Mouse (Mus musculus) Patski (cell line): ENCODE measurements around the gene Arf3. TPM values are rescaled to one million over a fixed set of nuclear protein-coding genes. Genes with fewer than 3 reads are reported as not detected.

ENCODE experiments used
- ATAC-seq: fragments of 100-300 bp; one replicate; pipeline ENCODE4 v1.8.0; 2021
- CTCF ChIA-PET: fragments of 350-600 bp; sonication (Branson Sonifier 250); formaldehyde crosslinking; loops from one replicate; lab custom pipeline; 2022; ENCODE audit warnings: inconsistent platforms; lab: Charles Lee
- POLR2A ChIA-PET: fragments of 350-600 bp; sonication (Branson Sonifier 250); formaldehyde crosslinking; loops from one replicate; lab custom pipeline; 2022; ENCODE audit warnings: antibody characterized with exemption, inconsistent platforms; lab: Charles Lee
- DNase-seq: peaks from one replicate; pipeline ENCODE4 v3.0.0-alpha.2; 2011; ENCODE audit warnings: low read depth, low spot score
- H3K27me3 ChIP-seq: fragments of 371-371 bp; one replicate; pipeline ENCODE4 v1.5.1; 2021
- CTCF ChIP-seq: fragments of 100-300 bp; IDR thresholded peaks from one replicate; pipeline ENCODE4 v1.5.1; 2021
- in situ Hi-C: fragments of 300-500 bp; cut with MboI; formaldehyde crosslinking; loops from 3 replicates; pipeline ENCODE4 v1.11.1; 2018; ENCODE audit warnings: low pct_unique_long_range_greater_than_20kb, mixed read lengths
- polyA plus RNA-seq: library from polyadenylated mRNA; unstranded; gene quantifications from one replicate; pipeline ENCODE4 v1.2.3, GENCODE M21; 2021

Gene Arf3
- polyA plus RNA-seq, 1 experiment from 2014 or later: 136 TPM

DNA sequence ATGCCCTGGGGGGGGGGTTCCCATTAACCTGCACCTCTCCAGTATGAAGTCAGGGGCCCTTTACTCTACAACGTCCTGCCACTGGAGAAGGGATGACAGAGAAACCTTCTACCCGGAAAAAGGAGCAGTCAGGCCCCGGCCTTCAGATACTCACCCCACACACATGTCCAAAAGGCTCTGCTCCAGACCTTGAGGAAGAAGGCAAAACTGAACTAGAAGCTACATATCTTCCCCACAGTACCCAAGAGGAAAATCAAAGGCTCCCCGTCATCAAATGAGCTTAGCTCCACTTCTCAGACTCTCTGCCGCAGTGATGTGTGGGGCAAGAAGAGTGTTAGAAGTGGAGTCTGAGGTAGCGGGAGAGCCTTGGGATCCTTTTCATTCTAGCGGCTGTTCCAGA, 36.3 kb downstream of the Arf3 start:
- TF ChIP-seq CTCF: no peak
- ATAC-seq (no peak), DNase-seq (no peak)
- ChIA-PET POLR2A (no interaction called here), CTCF (interaction anchor here (1.4 kb wide), 1 partner anchor 12 kb away, joined by 4 read pairs; no protein-coding TSS in a partner anchor)
- in situ Hi-C loops: no loop called here
- H3K27me3 ChIP-seq: no peaks in the 10 kb centered on the region

DNA sequence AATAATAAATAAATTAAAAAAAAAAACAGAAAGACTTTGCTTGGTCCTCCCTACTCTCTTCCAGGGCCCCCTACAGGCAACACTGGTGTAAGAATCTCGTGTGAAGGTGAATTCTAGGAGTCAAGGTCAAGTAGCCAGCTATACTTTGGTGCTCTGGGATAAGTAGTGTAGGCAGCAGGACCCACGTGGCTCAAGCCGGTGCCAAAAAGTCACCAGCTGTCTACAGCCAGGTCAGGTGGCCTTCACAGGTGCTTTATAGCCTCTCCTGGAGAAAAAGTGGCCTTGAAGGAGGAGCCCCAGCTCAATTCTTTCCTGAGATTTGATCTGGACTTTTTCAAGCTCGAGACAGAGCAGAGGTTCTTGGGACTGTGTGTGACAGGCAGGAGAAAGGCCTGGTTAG, 36.9 kb downstream of the Arf3 start:
- no peak for TF ChIP-seq CTCF
- in situ Hi-C loops: no loop called here
- H3K27me3 ChIP-seq: no peaks in the 10 kb centered on the region
- POLR2A ChIA-PET: no interaction called here
- no peak for DNase-seq
- ATAC-seq: no peak
- CTCF ChIA-PET: no interaction called here

DNA sequence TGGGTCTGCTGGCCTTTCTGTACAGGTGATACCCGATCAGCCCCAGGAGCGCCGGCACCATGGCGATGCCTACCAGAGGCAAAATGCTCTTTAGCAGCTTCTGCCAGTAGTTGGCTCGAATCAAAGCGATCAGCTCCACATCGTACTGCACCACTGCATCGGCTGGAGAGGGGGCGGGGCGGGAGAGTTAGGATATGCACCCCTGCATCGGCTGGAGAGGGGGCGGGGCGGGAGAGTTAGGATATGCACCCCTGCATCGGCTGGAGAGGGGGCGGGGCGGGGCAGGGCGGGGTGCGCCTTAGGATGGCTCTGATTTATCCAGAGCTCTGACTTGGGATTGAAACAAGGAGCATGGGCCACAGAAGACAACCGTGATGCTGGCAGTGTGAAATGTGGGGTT, 38.6 kb downstream of the Arf3 start:
- no peaks in the 10 kb centered on the region for H3K27me3 ChIP-seq
- CTCF ChIA-PET: interaction anchor here (1.0 to 1.6 kb wide), 2 partner anchors 9 to 11 kb away, joined by 3 to 4 read pairs; no protein-coding TSS in a partner anchor
- ATAC-seq: no peak
- DNase-seq: no peak
- POLR2A ChIA-PET: interaction anchor here (1.2 kb wide), 1 partner anchor 9 kb away, joined by 4 read pairs; no protein-coding TSS in a partner anchor
- in situ Hi-C loops: no loop called here
- no peak for TF ChIP-seq CTCF

DNA sequence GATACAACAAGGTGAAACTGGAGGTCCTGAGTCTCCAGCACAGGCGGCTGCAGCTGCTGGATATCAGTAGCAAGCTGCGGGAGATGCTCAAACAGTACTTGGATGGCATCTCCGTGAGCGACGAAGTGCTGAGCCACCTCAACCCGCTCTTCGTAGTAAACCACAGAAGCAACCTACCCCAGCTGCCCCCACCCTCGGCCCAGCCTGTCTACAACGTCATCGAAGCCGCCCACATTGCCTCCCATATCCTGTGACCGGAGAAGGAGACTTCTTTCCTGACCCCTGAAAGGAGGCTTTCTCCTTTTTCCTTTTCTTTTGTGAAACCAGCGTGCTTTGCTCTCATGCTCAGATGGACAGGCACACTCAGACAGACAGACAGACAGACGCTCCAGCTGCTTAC, 40.2 kb downstream of the Arf3 start:
- H3K27me3 ChIP-seq: no peaks in the 10 kb centered on the region
- ATAC-seq: no peak
- in situ Hi-C loops: no loop called here
- ChIA-PET CTCF (interaction anchor here (1.7 kb wide), 1 partner anchor 11 kb away, joined by 6 read pairs; no protein-coding TSS in a partner anchor), POLR2A (interaction anchor here (0.6 kb wide), 2 partner anchors 8 to 41 kb away, joined by 3 read pairs; no protein-coding TSS in a partner anchor)
- no peak for DNase-seq
- TF ChIP-seq CTCF: no peak

DNA sequence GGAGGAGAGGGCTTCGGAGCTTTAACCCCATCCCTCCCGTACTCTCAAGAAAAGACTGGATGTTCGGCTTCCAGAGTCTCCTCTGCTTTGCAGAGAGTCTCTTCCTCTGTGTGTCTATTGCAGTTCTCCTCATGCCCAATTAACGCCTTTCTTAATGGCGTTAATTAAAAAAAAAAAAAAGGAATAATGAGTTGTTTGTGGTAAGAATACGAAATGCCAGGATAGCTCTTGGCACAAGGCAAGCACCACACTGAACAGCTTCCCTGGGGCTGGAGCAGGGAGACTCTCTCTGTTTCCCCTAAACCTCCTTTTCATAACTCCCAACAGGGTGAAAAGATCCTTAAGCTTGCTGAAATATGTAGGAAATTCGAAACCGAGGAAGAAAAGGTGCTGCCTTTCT, 40.8 kb downstream of the Arf3 start:
- CTCF ChIA-PET: interaction anchor here (1.7 kb wide), 1 partner anchor 11 kb away, joined by 6 read pairs; no protein-coding TSS in a partner anchor
- no peak for ATAC-seq
- POLR2A ChIA-PET: interaction anchor here (0.6 to 1.0 kb wide), 3 partner anchors 8 to 42 kb away, joined by 3 read pairs; no protein-coding TSS in a partner anchor
- no peaks in the 10 kb centered on the region for H3K27me3 ChIP-seq
- DNase-seq: no peak
- in situ Hi-C loops: no loop called here
- no peak for TF ChIP-seq CTCF

DNA sequence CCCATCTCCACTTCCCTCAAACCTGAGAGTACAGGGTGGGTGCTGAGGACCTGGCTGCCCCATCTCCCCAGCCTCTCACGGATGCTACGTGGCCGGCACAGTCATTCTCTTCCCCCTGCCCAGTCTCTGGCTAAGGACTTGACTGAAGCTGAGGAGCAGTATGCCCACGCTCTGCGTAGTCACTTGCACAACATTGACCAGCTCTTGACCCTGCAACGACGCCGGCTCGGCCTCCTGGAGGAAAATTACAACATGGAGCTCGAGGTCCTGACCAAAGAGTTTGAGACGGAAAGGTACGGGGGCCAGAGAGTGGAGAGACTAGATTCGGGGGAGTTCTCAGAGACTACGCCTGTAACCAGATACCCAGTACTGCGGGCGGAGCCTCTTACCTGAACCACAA, 45.7 kb downstream of the Arf3 start:
- in situ Hi-C loops: no loop called here
- ChIA-PET POLR2A (no interaction called here), CTCF (no interaction called here)
- no peak for TF ChIP-seq CTCF
- ATAC-seq (no peak), DNase-seq (no peak)
- no peaks in the 10 kb centered on the region for H3K27me3 ChIP-seq

DNA sequence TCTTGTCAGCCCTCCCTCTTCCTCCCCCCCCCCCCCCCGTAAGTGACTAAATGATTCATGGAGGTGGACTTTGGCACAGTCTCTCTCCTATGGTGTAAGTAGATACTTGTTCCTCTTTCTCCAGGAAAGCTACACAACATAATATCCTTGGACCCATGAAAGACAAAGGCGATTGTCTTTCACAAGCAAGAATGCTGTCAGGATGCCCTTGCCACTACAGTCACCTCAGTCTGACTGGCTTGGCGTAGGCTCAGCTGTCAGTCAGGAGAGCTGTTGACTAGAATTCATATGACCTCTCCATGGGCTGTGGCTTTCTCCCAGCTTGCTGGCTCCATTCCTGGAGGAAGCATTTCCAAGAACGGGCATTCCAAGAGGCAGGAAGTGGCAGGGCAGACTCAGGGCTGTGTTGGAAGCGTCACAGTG, 48.8 kb downstream of the Arf3 start:
- ATAC-seq (no peak), DNase-seq (no peak)
- in situ Hi-C loops: no loop called here
- ChIA-PET CTCF (interaction anchor here (0.9 to 2.0 kb wide), 5 partner anchors 10 to 85 kb away, joined by 3 to 5 read pairs (median 3); partner anchors contain the start of gene Wnt1), POLR2A (no interaction called here)
- no peak for TF ChIP-seq CTCF
- no peaks in the 10 kb centered on the region for H3K27me3 ChIP-seq

DNA sequence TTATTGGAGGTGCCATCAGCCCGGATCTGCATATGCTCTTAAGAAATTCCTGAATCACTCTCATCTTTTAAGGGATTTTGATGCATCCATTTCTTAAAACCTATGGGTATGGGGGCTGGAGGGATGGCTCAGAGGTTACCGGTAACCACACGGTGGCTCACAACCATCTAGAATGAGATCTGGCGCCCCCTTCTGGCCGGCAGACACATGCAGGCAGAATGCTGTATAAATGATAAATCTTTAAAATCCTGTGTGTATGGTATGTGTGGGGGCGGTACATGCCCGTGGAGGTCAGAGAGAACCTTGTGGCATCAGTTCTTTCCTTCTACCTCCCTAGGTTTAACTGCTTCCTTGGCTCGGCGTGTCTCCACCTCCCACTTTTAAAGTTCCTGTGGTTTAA, 52.6 kb downstream of the Arf3 start:
- peak; percentile 93 for TF ChIP-seq CTCF
- POLR2A ChIA-PET: no interaction called here
- H3K27me3 ChIP-seq: no peaks in the 10 kb centered on the region
- DNase-seq: no peak
- ATAC-seq: peak; percentile 44
- CTCF ChIA-PET: no interaction called here
- in situ Hi-C loops: no loop called here

DNA sequence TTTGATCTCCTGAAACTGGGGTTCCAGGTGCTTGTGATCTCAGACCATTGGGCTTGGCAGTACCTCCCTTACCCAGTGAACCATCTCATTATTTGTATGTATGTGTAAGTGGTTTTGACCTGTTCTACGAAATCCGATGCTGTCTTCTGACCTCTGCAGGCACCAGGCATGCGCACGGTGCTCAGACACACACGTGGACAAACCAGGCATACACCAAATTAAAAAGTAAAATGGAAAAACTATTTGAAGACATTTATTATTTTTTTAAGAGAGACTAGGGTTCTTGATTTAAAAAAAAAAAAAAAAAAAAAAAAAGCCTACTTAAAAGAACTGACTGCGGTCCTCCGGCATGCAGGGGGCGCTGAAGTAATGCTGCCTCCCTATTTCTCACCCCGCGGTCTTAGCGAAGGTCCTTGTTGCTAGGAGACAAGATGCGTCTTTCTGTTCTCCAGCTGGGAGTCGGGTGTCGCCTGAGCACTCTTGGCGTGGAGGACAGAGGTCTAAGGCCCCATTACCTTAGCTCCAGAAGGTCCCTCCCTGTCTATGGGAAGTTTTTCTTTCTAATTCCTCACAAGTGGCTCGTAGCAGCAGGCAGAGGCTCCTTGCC, 55.1 kb downstream of the Arf3 start, which contains the start of gene Ccdc65:
TSS of gene Ccdc65 (plus strand) at position 442 of the 607 bp plus-strand sequence.
- ChIA-PET POLR2A (interaction anchor here (0.6 to 0.7 kb wide), 3 partner anchors 12 to 45 kb away, joined by 3 to 5 read pairs (median 3); no protein-coding TSS in a partner anchor), CTCF (interaction anchor here (0.6 to 2.2 kb wide), 5 partner anchors 9 to 112 kb away, joined by 3 to 8 read pairs (median 3); no protein-coding TSS in a partner anchor)

DNA sequence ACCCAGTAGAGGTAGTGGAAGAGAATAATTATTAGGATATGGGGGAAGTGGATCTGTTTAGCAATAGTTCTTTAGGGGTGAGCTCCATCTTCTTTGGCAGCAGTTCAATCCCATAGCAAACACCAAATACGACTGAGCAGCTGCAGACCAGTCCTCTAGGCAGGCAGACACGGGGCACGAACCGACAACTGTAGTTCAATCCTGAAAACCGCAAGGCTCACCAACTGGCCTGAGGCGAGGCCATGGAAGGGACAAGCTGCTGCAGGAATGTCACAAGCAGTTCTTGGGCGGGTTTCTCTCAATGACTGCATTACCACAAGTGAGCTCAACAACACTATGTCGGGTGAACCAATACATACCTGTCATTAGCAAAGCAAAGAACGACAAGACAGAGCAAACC, 58.7 kb downstream of the Arf3 start:
- ATAC-seq (no peak), DNase-seq (no peak)
- ChIA-PET POLR2A (interaction anchor here (0.7 kb wide), 1 partner anchor 41 kb away, joined by 3 read pairs; the partner anchor contains the start of gene Ddx23), CTCF (interaction anchor here (1.0 kb wide), 1 partner anchor 14 kb away, joined by 3 read pairs; no protein-coding TSS in a partner anchor)
- in situ Hi-C loops: loop anchor here (5.0 kb wide), 1 partner anchor 37 kb away; no protein-coding TSS in a partner anchor
- no peak for TF ChIP-seq CTCF
- no peaks in the 10 kb centered on the region for H3K27me3 ChIP-seq

More for the DNA sequence above, 55.1 kb downstream of the Arf3 start, which contains the start of gene Ccdc65:
- DNase-seq: peak; percentile 69
- no peak for ATAC-seq
- peak; percentile 83 for TF ChIP-seq CTCF
- no peaks in the 10 kb centered on the region for H3K27me3 ChIP-seq
- in situ Hi-C loops: loop anchor here (5.0 kb wide), 1 partner anchor 79 kb away; the partner anchor contains the start of gene Wnt1
